Mouse (Mus musculus) limb, embryonic 13.5 days (tissue): Measurements from ENCODE around the gene Hhex. TPM values are rescaled to one million over a fixed set of nuclear protein-coding genes. Genes with fewer than 3 reads are reported as not detected.

Experiments
- ATAC-seq: fragments of 200-750 bp; cut with Nextera tagmentation; 2 replicates; pipeline ENCODE4 v1.8.0; 2017; ENCODE audit warnings: low read depth, moderate number of reproducible peaks, moderate TSS enrichment; ENCODE audit not compliant: low FRiP score
- H3K27ac ChIP-seq: fragments of 300-500 bp; sonication (generic); 2 replicates; pipeline ENCODE4 v1.5.1; 2015; ENCODE audit warnings: inconsistent platforms, mild to moderate bottlenecking, moderate library complexity
- H3K27me3 ChIP-seq: fragments of 300-500 bp; sonication (generic); 2 replicates; pipeline ENCODE4 v1.6.1; 2015; ENCODE audit warnings: mild to moderate bottlenecking, inconsistent platforms
- H3K36me3 ChIP-seq: fragments of 300-500 bp; sonication (generic); 2 replicates; pipeline ENCODE4 v1.6.1; 2015; ENCODE audit warnings: inconsistent platforms, mild to moderate bottlenecking, moderate library complexity
- H3K4me1 ChIP-seq: fragments of 300-500 bp; sonication (generic); 2 replicates; pipeline ENCODE4 v1.6.1; 2015; ENCODE audit warnings: inconsistent platforms
- H3K4me2 ChIP-seq: fragments of 300-500 bp; sonication (generic); replicated peaks from 2 replicates; pipeline ENCODE4 v1.6.1; 2015; ENCODE audit warnings: inconsistent platforms, mild to moderate bottlenecking, moderate library complexity
- H3K4me3 ChIP-seq: fragments of 300-500 bp; sonication (generic); 2 replicates; pipeline ENCODE4 v1.5.1; 2015; ENCODE audit warnings: moderate library complexity, mild to moderate bottlenecking, inconsistent platforms
- H3K9ac ChIP-seq: fragments of 300-500 bp; sonication (generic); 2 replicates; pipeline ENCODE4 v1.6.1; 2015; ENCODE audit warnings: mild to moderate bottlenecking, inconsistent platforms
- H3K9me3 ChIP-seq: fragments of 300-500 bp; sonication (generic); 2 replicates; pipeline ENCODE4 v1.6.1; 2016; ENCODE audit warnings: inconsistent platforms
- WGBS: fragments of 180-500 bp; shearing (Covaris S2); methylation state at CpG from one replicate; pipeline ENCODE4 v1.1.7; 2015; 5-methylcytosine and 5-hydroxymethylcytosine counted together
- polyA plus RNA-seq: library from polyadenylated mRNA; unstranded; fragments of >200 nt; fragmentation: Nextera tagmentation; extraction: Ambion mirVana; gene quantifications from 2 replicates; pipeline ENCODE4 v1.2.1, GENCODE M21; 2015

Gene Hhex
- polyA plus RNA-seq, 1 experiment from 2014 or later = 12.4 TPM

DNA sequence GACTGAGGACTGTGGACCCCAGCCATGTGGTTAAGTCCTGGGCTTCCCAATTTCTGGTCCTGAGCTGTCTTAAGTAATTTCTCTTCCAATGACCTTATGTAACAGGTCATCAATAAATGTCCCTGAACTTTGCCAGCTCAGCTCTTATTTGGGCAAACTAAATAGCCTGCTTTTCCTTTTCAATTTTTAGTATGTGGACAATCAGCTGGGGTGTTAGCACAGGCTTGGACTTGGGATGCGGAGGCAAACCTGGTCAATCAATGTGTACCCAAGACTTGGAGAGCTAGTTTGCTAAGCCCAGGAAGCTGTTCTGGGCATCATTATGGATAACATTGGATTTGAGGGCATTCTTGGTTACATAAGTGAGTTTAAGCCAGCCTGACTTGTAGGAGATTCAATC, 21.4 kb downstream of the Hhex start:
- no peaks in the 10 kb centered on the region for H3K4me1 ChIP-seq
- no peak for ATAC-seq
- 0 out of 2 replicates have a peak, but pooled peaks cover 9% of the 10 kb centered on the region for H3K9me3 ChIP-seq
- H3K27ac ChIP-seq = no peak overlapping the region
- WGBS = 95% methylated on average over 1 of the region's 1 CpGs
- no peak overlapping the region for H3K9ac ChIP-seq
- no peaks in the 10 kb centered on the region for H3K27me3 ChIP-seq
- no peaks in the 10 kb centered on the region for H3K36me3 ChIP-seq
- H3K4me2 ChIP-seq = no peak overlapping the region
- no peak overlapping the region for H3K4me3 ChIP-seq

DNA sequence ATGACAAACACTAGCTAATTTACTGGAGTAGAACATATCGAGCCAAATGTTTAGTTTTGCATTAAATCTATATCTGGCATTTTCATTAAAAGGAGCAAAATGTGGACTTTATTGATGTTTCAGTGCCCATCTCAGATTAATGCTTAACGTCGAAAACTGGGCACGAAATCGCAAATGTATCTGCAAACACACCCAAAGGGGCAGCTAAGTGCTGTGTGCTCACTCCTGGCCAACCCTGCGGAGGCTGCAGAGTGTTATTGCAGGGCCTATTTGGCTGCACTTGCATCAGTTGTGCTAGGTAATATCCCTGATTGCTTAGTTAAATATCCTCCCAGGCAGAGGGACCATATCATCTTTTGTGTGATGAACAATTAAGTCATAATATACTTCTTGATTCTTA, 23.4 kb downstream of the Hhex start:
- Histone ChIP-seq H3K9me3 (0 out of 2 replicates have a peak, but pooled peaks cover 10% of the 10 kb centered on the region), H3K4me1 (no peaks in the 10 kb centered on the region), H3K9ac (no peak overlapping the region), H3K27ac (no peak overlapping the region), H3K36me3 (no peaks in the 10 kb centered on the region), H3K4me2 (no peak overlapping the region), H3K27me3 (no peaks in the 10 kb centered on the region), H3K4me3 (no peak overlapping the region)
- no peak for ATAC-seq
- 75% methylated on average over 6 of the region's 6 CpGs for WGBS

DNA sequence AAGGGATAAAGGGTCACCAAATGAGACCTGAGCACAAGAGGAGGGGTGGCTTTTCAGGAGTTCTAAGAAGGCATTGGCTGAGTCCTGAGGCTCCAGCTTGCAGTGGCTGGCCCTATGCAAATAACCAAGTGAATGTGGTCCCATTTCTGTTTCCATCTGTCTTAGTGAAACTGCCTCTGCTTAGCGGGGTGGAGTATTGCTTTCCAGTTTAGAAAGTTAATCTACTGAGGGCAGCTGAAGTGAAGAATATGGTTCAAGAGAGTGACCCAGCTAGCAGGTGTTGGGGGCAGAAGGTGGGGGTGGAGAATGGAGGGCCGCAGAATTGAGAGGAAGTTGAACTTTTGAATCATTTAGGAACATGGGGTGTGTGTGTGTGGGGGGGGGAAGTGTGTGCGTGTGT, 31.8 kb downstream of the Hhex start:
- H3K4me3 ChIP-seq = no peak overlapping the region
- no peak overlapping the region for H3K4me2 ChIP-seq
- H3K9me3 ChIP-seq = no peaks in the 10 kb centered on the region
- H3K4me1 ChIP-seq = no peaks in the 10 kb centered on the region
- 79% methylated on average over 3 of the region's 3 CpGs for WGBS
- no peak for ATAC-seq
- H3K27ac ChIP-seq = no peak overlapping the region
- no peaks in the 10 kb centered on the region for H3K27me3 ChIP-seq
- H3K9ac ChIP-seq = no peak overlapping the region
- H3K36me3 ChIP-seq = no peaks in the 10 kb centered on the region

DNA sequence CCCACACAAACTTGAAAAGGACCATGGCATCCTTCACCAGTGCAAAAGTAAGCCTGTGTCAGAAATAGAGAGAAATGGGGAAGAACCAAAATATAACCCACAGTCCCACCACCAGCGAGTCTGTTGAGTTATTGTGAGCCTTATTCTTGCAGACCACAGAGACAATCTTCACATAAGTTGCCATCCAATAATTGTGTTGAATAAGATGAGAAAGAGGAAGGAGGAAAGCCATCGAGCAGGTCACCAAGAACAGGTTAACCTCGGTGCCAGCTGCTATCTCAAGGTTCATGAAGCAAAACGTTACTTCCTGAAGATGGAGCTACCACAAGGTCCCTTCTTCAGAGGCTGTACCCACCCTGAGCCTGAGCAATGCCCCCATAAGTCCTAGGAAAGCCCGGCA, 32.4 kb downstream of the Hhex start:
- Histone ChIP-seq H3K9ac (no peak overlapping the region), H3K9me3 (no peaks in the 10 kb centered on the region), H3K4me1 (no peaks in the 10 kb centered on the region), H3K4me2 (no peak overlapping the region), H3K27me3 (no peaks in the 10 kb centered on the region), H3K36me3 (no peaks in the 10 kb centered on the region), H3K4me3 (no peak overlapping the region), H3K27ac (no peak overlapping the region)
- ATAC-seq = no peak
- 88% methylated on average over 5 of the region's 5 CpGs for WGBS

- H3K27ac ChIP-seq = no peak overlapping the region
- ATAC-seq = no peak
- H3K9ac ChIP-seq = no peak overlapping the region
- H3K4me2 ChIP-seq = no peak overlapping the region
- H3K36me3 ChIP-seq = no peaks in the 10 kb centered on the region
- no peaks in the 10 kb centered on the region for H3K27me3 ChIP-seq
- H3K4me3 ChIP-seq = no peak overlapping the region
- H3K4me1 ChIP-seq = peaks cover 11% of the 10 kb centered on the region; the same call in 1 of the 2 replicates
- WGBS = 65% methylated on average over 6 of the region's 6 CpGs
- no peaks in the 10 kb centered on the region for H3K9me3 ChIP-seq
These were observed 34.4 kb downstream of the Hhex start for GRCm38 (mm10) chr19:37468841-37469566.

- ATAC-seq = no peak
- Histone ChIP-seq H3K9me3 (no peaks in the 10 kb centered on the region), H3K36me3 (no peaks in the 10 kb centered on the region), H3K4me3 (no peak overlapping the region), H3K9ac (no peak overlapping the region), H3K4me1 (peaks cover 11% of the 10 kb centered on the region; the same call in 1 of the 2 replicates), H3K4me2 (no peak overlapping the region), H3K27me3 (no peaks in the 10 kb centered on the region), H3K27ac (no peak overlapping the region)
- 74% methylated on average over 4 of the region's 4 CpGs for WGBS
These were observed 37.1 kb downstream of the Hhex start for GRCm38 (mm10) chr19:37471680-37472079.

- no peak overlapping the region for H3K9ac ChIP-seq
- no peak overlapping the region for H3K4me2 ChIP-seq
- H3K27me3 ChIP-seq = no peaks in the 10 kb centered on the region
- WGBS = 57% methylated on average over 3 of the region's 3 CpGs
- H3K4me1 ChIP-seq = peaks cover 11% of the 10 kb centered on the region; the same call in 1 of the 2 replicates
- no peaks in the 10 kb centered on the region for H3K9me3 ChIP-seq
- H3K36me3 ChIP-seq = no peaks in the 10 kb centered on the region
- ATAC-seq = no peak
- H3K4me3 ChIP-seq = no peak overlapping the region
- no peak overlapping the region for H3K27ac ChIP-seq
These were observed 38.0 kb downstream of the Hhex start for GRCm38 (mm10) chr19:37472589-37472988.

- H3K4me3 ChIP-seq = no peak overlapping the region
- H3K9ac ChIP-seq = no peak overlapping the region
- peaks cover 4% of the 10 kb centered on the region; the same call in 1 of the 2 replicates for H3K9me3 ChIP-seq
- no peak overlapping the region for H3K4me2 ChIP-seq
- H3K27ac ChIP-seq = no peak overlapping the region
- ATAC-seq = no peak
- H3K27me3 ChIP-seq = no peaks in the 10 kb centered on the region
- no peaks in the 10 kb centered on the region for H3K36me3 ChIP-seq
- H3K4me1 ChIP-seq = no peaks in the 10 kb centered on the region
- 77% methylated on average over 8 of the region's 8 CpGs for WGBS
These were observed 47.1 kb downstream of the Hhex start for GRCm38 (mm10) chr19:37481704-37482103.

DNA sequence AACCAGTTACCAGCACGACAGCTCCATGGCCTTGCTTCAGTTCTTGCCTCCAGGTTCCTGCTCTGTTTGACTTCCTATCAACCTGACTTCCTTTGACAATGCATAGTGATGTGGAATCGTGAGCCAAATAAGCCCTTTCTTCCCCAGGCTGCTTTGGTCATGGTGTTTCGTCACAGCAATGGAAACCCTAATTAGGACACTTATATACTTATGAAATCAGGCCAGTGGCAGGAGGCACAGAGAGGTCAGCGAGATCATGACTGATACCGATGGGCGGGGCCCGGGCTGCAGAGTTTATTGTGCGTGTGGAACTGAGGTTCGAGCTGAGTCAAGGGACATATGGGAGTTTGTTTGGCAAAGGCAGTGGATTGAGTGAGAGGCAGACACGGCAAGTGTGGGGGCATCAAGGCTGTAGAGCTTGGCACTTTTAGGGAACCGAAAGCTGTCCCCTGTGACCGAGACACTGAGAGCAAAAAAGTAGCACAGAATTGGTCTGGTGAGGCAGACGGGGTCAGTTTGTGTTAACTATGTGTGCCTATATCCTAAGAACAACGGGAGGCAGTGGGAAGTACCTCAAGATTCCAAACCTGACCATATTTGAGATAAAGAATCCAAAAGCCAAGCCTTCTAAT, 48.1 kb downstream of the Hhex start:
- H3K36me3 ChIP-seq = no peaks in the 10 kb centered on the region
- H3K9ac ChIP-seq = no peak overlapping the region
- no peak overlapping the region for H3K4me2 ChIP-seq
- H3K4me3 ChIP-seq = no peak overlapping the region
- no peak overlapping the region for H3K27ac ChIP-seq
- no peaks in the 10 kb centered on the region for H3K27me3 ChIP-seq
- ATAC-seq = no peak
- H3K9me3 ChIP-seq = peaks cover 4% of the 10 kb centered on the region; the same call in 1 of the 2 replicates
- WGBS = 84% methylated on average over 14 of the region's 14 CpGs
- H3K4me1 ChIP-seq = no peaks in the 10 kb centered on the region

DNA sequence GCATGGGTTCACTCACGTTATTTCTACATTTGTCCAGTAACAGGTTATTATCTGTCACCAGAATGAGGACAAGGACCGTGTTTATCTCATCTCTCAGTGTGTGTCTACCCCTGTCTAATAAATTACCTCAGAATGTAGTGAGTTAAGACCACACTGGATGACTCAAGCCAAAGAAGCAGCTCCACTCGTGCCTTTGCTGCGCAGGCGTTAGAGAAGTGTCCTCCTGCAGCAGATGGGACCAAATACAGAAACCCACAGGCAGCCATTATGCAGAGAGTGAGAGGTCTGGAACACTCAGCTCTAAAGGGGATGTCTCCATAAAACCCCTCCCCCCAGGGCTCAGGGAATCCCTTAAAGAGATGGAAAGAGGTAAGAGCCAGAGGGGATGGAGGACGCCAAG, 50.2 kb downstream of the Hhex start:
- 78% methylated on average over 6 of the region's 6 CpGs for WGBS
- Histone ChIP-seq H3K27me3 (no peaks in the 10 kb centered on the region), H3K9me3 (peaks cover 4% of the 10 kb centered on the region; the same call in 1 of the 2 replicates), H3K4me1 (no peaks in the 10 kb centered on the region), H3K4me2 (no peak overlapping the region), H3K9ac (no peak overlapping the region), H3K27ac (no peak overlapping the region), H3K36me3 (no peaks in the 10 kb centered on the region), H3K4me3 (no peak overlapping the region)
- no peak for ATAC-seq

- Histone ChIP-seq H3K9ac (no peak overlapping the region), H3K36me3 (no peaks in the 10 kb centered on the region), H3K4me3 (no peak overlapping the region), H3K4me1 (no peaks in the 10 kb centered on the region), H3K27ac (no peak overlapping the region), H3K9me3 (peaks cover 4% of the 10 kb centered on the region; the same call in 1 of the 2 replicates), H3K4me2 (no peak overlapping the region), H3K27me3 (no peaks in the 10 kb centered on the region)
- WGBS = 88% methylated on average over 6 of the region's 6 CpGs
- no peak for ATAC-seq
These were observed 52.2 kb downstream of the Hhex start for GRCm38 (mm10) chr19:37486801-37487200.

DNA sequence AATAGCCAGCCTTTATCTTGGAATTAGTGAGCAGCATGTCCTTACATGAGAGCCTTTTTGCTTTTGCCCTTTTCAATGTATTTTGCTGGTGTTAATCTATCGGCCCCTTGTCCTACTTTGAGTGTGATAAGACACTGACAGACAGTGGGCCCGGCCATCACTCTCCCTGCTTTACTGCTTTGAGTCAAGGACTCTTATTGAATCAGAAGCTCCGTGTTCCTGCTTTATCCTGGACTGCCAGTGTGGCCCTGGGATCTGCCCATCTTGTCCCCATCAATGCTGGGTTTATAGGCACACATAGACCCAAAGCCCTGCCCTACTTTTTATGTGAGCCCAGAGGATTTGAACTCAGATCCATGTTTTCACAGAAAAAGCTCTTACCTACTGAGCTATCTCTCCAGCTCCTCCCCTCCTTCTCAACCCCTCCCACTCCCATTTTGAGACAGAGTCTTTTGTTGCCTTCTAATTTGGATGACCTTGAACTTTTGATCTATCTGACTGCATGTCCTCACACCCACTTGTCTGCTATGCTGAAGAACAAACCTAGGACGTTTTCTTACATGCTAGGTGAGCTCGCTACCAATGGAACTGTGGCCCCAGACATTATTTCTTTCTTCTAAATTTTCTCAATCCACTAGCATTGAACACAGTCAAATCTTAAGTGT, 53.3 kb downstream of the Hhex start:
- H3K4me2 ChIP-seq = no peak overlapping the region
- no peaks in the 10 kb centered on the region for H3K27me3 ChIP-seq
- peaks cover 4% of the 10 kb centered on the region; the same call in 1 of the 2 replicates for H3K9me3 ChIP-seq
- H3K4me3 ChIP-seq = no peak overlapping the region
- H3K4me1 ChIP-seq = no peaks in the 10 kb centered on the region
- H3K36me3 ChIP-seq = no peaks in the 10 kb centered on the region
- WGBS = 88% methylated on average over 5 of the region's 5 CpGs
- no peak for ATAC-seq
- H3K9ac ChIP-seq = no peak overlapping the region
- H3K27ac ChIP-seq = no peak overlapping the region
